Mouse (Mus musculus) brain, embryonic 14.5 days (tissue): ENCODE measurements around the gene Melk.

Experiments
- CTCF ChIP-seq: fragments of 200-500 bp; IDR thresholded peaks from 2 replicates; pipeline ENCODE4 v1.5.1; 2012; ENCODE audit warnings: inconsistent platforms, mild to moderate bottlenecking, moderate library complexity, borderline replicate concordance; ENCODE audit not compliant: insufficient read depth, insufficient read length; ENCODE audit errors: extremely low read depth
- POLR2A ChIP-seq: fragments of 200-500 bp; IDR thresholded peaks from 2 replicates; pipeline ENCODE4 v1.6.1; 2012; ENCODE audit warnings: mild to moderate bottlenecking, inconsistent platforms, borderline replicate concordance; ENCODE audit not compliant: poor library complexity, insufficient read depth, insufficient read length, severe bottlenecking; ENCODE audit errors: extremely low read depth

DNA sequence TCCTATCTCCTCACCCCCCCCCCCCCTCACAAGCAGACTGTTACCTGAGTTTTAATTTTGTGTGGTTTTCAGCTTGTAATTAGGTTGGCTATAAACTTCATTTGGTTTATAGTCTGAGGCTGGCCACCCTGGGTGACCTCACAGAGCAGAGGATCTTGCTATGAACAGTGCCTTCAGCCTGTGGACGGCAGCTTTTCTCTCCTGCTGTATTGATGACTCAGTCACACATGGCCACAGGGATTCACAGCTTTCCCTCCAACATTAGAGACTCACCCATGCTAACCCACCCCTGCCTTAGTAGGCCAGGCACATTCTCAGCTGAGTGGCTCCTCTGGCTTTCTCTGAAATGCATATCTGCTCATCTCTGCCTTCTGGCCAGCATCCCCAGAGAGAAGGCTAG, 4.8 kb upstream of the Melk start:
- no peak for TF ChIP-seq POLR2A
- TF ChIP-seq CTCF: no peak
